ENCODE assay signal across 15 mouse cellular contexts in genomic region chr7:100723453-100724294, GRCm38 (mm10). TPM values are rescaled to one million over a fixed set of nuclear protein-coding genes. Genes with fewer than 3 reads are reported as not detected.
DNase-seq lines count a peak whose midpoint lies in the region; ATAC-seq and TF ChIP-seq lines count a peak whose summit lies in the region.
"Had no signal": no experiment of that assay in that cellular context is flagged by ENCODE, and none has a peak within 500 bp of the region (broad histone marks: within the 10 kb centered on the region; RNA-seq: fewer than 3 reads in every experiment).

No protein-coding gene starts in this region.

- no peak for ATAC-seq in cerebellum, adult (ENCODE audit: insufficient number of reproducible peaks, low FRiP score, low TSS enrichment)
- no peak for ATAC-seq in embryonic facial prominence, embryonic 12.5 days (ENCODE audit: insufficient number of reproducible peaks, insufficient read depth, low FRiP score, low TSS enrichment)
- ATAC-seq in hindbrain, embryonic 13.5 days (ENCODE audit: low FRiP score) = 0 out of 2 replicates have a peak, but pooled peaks have one; percentile 15
- 0 out of 2 replicates have a peak, but pooled peaks have one; percentile 15 for ATAC-seq in midbrain, embryonic 16.5 days
- ATAC-seq in lung, postnatal 0 days = no peak

- TF ChIP-seq CTCF in lung, postnatal 0 days (IDR thresholded peaks at IDR 0.05) = no peak

- peak overlapping the region; percentile 23; the same call in 1 of the 2 replicates for H3K27ac ChIP-seq in embryonic facial prominence, embryonic 12.5 days
- peak overlapping the region; percentile 87 for H3K27ac ChIP-seq in hindbrain, embryonic 13.5 days
- H3K27ac ChIP-seq in midbrain, embryonic 16.5 days (ENCODE audit: low read length) = peak overlapping the region; percentile 62
- no peak overlapping the region for H3K27ac ChIP-seq in lung, postnatal 0 days (ENCODE audit: low read length)
- H3K27ac ChIP-seq: kidney, embryonic 15.5 days; limb, embryonic 12.5 days had no signal

- DNase-seq in cerebellum, adult 18-20 months = peak; percentile 32 to 51
- DNase-seq in thymus, postnatal 14 days = no peak
- DNase-seq in adrenal gland, adult 2 months = no peak
- DNase-seq in lung, postnatal 0 days (ENCODE audit: low spot score) = no peak
- DNase-seq: heart, adult 18-20 months; heart, postnatal 14 days; lung, adult 2 months; spleen, adult 18-20 months had no signal

- no peak overlapping the region for H3K4me2 ChIP-seq in embryonic facial prominence, embryonic 12.5 days (replicated peaks)
- peak overlapping the region; percentile 37 for H3K4me2 ChIP-seq in hindbrain, embryonic 13.5 days
- peak overlapping the region; percentile 28 for H3K4me2 ChIP-seq in midbrain, embryonic 16.5 days (ENCODE audit: low read length)
- no peak overlapping the region for H3K4me2 ChIP-seq in lung, postnatal 0 days (replicated peaks; ENCODE audit: low read depth, low read length)
- H3K4me2 ChIP-seq: kidney, embryonic 15.5 days; limb, embryonic 12.5 days had no signal

- H3K9ac ChIP-seq in embryonic facial prominence, embryonic 12.5 days = no peak overlapping the region
- H3K9ac ChIP-seq in hindbrain, embryonic 13.5 days = peak overlapping the region; percentile 52
- peak overlapping the region; percentile 36 for H3K9ac ChIP-seq in midbrain, embryonic 16.5 days (ENCODE audit: low read depth, low read length)
- H3K9ac ChIP-seq in lung, postnatal 0 days (replicated peaks; ENCODE audit: low read depth) = no peak overlapping the region
- H3K9ac ChIP-seq: kidney, embryonic 15.5 days; limb, embryonic 12.5 days had no signal

- no peaks in the 10 kb centered on the region for H3K27me3 ChIP-seq in embryonic facial prominence, embryonic 12.5 days
- no peaks in the 10 kb centered on the region for H3K27me3 ChIP-seq in hindbrain, embryonic 13.5 days
- H3K27me3 ChIP-seq in midbrain, embryonic 16.5 days (ENCODE audit: control insufficient read depth, insufficient read depth, low read depth, low read length) = no peaks in the 10 kb centered on the region
- H3K27me3 ChIP-seq in lung, postnatal 0 days (replicated peaks; ENCODE audit: insufficient read depth, low read length) = no peaks in the 10 kb centered on the region
- H3K27me3 ChIP-seq: kidney, embryonic 15.5 days; limb, embryonic 12.5 days; megakaryocyte, embryonic 14.5 days had no signal

- no peaks in the 10 kb centered on the region for H3K9me3 ChIP-seq in embryonic facial prominence, embryonic 12.5 days
- no peaks in the 10 kb centered on the region for H3K9me3 ChIP-seq in hindbrain, embryonic 13.5 days
- no peaks in the 10 kb centered on the region for H3K9me3 ChIP-seq in midbrain, embryonic 16.5 days (replicated peaks; ENCODE audit: control insufficient read depth, low read length, poor library complexity, severe bottlenecking)
- H3K9me3 ChIP-seq in lung, postnatal 0 days (ENCODE audit: low read length) = no peaks in the 10 kb centered on the region
- H3K9me3 ChIP-seq: kidney, embryonic 15.5 days; limb, embryonic 12.5 days; megakaryocyte, embryonic 14.5 days had no signal

- no peak for TF ChIP-seq EP300 in lung, postnatal 0 days (IDR thresholded peaks at IDR 0.05)

- no peaks in the 10 kb centered on the region for H3K36me3 ChIP-seq in embryonic facial prominence, embryonic 12.5 days
- H3K36me3 ChIP-seq in hindbrain, embryonic 13.5 days = no peaks in the 10 kb centered on the region
- no peaks in the 10 kb centered on the region for H3K36me3 ChIP-seq in midbrain, embryonic 16.5 days (ENCODE audit: control insufficient read depth, insufficient read depth, low read length)
- no peaks in the 10 kb centered on the region for H3K36me3 ChIP-seq in lung, postnatal 0 days (ENCODE audit: insufficient read depth, low read length)
- H3K36me3 ChIP-seq: kidney, embryonic 15.5 days; limb, embryonic 12.5 days had no signal

- H3K4me3 ChIP-seq in embryonic facial prominence, embryonic 12.5 days = no peak overlapping the region
- no peak overlapping the region for H3K4me3 ChIP-seq in hindbrain, embryonic 13.5 days
- H3K4me3 ChIP-seq in midbrain, embryonic 16.5 days (ENCODE audit: low read depth, low read length) = no peak overlapping the region
- H3K4me3 ChIP-seq in lung, postnatal 0 days (ENCODE audit: low read depth, low read length) = no peak overlapping the region
- H3K4me3 ChIP-seq: kidney, embryonic 15.5 days; limb, embryonic 12.5 days; megakaryocyte, embryonic 14.5 days had no signal

- 23% methylated on average over 12 of the region's 12 CpGs for WGBS in embryonic facial prominence, embryonic 12.5 days
- WGBS in hindbrain, embryonic 13.5 days = 10% methylated on average over 12 of the region's 12 CpGs
- WGBS in midbrain, embryonic 16.5 days = 7% methylated on average over 12 of the region's 12 CpGs
- WGBS in lung, postnatal 0 days = 69% methylated on average over 12 of the region's 12 CpGs

- peaks cover 16% of the 10 kb centered on the region for H3K4me1 ChIP-seq in embryonic facial prominence, embryonic 12.5 days
- H3K4me1 ChIP-seq in hindbrain, embryonic 13.5 days (replicated peaks) = peaks cover 36% of the 10 kb centered on the region
- H3K4me1 ChIP-seq in midbrain, embryonic 16.5 days (ENCODE audit: control insufficient read depth, insufficient read depth, low read length) = peaks cover 17% of the 10 kb centered on the region
- H3K4me1 ChIP-seq in lung, postnatal 0 days (ENCODE audit: insufficient read depth, low read depth, low read length) = no peaks in the 10 kb centered on the region

RNA-seq across cellular contexts. Expression of gene Fam168a, which starts 17.2 kb away (rescaled TPM):
- polyA plus RNA-seq in embryonic facial prominence, embryonic 12.5 days (2016; fragmentation: Nextera tagmentation; extraction: Ambion mirVana) = 51.8 and 53.4 TPM in 2 replicates
- polyA plus RNA-seq in hindbrain, embryonic 13.5 days (2015; fragmentation: Nextera tagmentation; extraction: Ambion mirVana) = 93.8 and 105 TPM in 2 replicates
- polyA plus RNA-seq in midbrain, embryonic 16.5 days (2015; fragmentation: Nextera tagmentation; extraction: Ambion mirVana) = 100 and 104 TPM in 2 replicates
- 10 to 100 TPM; 52.4 to 81.2 TPM for total RNA-seq in adrenal gland, adult 2 months (2021)
- polyA plus RNA-seq in adrenal gland, adult 2 months (2012; rRNA removed) = 104 and 123 TPM in 2 replicates
- 28.2 and 35.8 TPM in 2 replicates for polyA plus RNA-seq in lung, postnatal 0 days (2015; fragmentation: Nextera tagmentation; extraction: Ambion mirVana)

Comparison
In these comparisons a context has a peak if more than half of its experiments do, and no peak if none do; other contexts are left out.
1. DNase-seq: peak in cerebellum, adult 18-20 months (2 of 2); none in thymus, postnatal 14 days (single experiment), adrenal gland, adult 2 months (single experiment) and lung, postnatal 0 days (single experiment).
2. ATAC-seq: peak in hindbrain, embryonic 13.5 days (single experiment) and midbrain, embryonic 16.5 days (single experiment); none in cerebellum, adult (single experiment), embryonic facial prominence, embryonic 12.5 days (single experiment) and lung, postnatal 0 days (single experiment).
3. H3K4me2 ChIP-seq: peak in hindbrain, embryonic 13.5 days (single experiment) and midbrain, embryonic 16.5 days (single experiment); none in embryonic facial prominence, embryonic 12.5 days (single experiment) and lung, postnatal 0 days (single experiment).
4. H3K9ac ChIP-seq: peak in hindbrain, embryonic 13.5 days (single experiment) and midbrain, embryonic 16.5 days (single experiment); none in embryonic facial prominence, embryonic 12.5 days (single experiment) and lung, postnatal 0 days (single experiment).